Mouse (Mus musculus) left cerebral cortex, postnatal 14 days (tissue): ENCODE data around the gene Nfic. TPM values are rescaled to one million over a fixed set of nuclear protein-coding genes. Genes with fewer than 3 reads are reported as not detected.

Experiments used
- DNase-seq, 2 experiments: peaks; one replicate each; pipeline ENCODE4 v3.0.0; 2021 to 2022; ENCODE audit warnings: low spot score in 2 of 2, mixed read lengths in 1 of 2
- intact Hi-C: fragments of 180-260 bp; cut with DNase I; formaldehyde crosslinking; loops from one replicate; pipeline ENCODE4 v1.15.1; 2025
- total RNA-seq, 2 experiments: library from RNA; stranded (reverse); gene quantifications; 2 replicates each; pipeline ENCODE4 v1.2.3; 2021

The Nfic gene
- total RNA-seq, 2 experiments from 2014 or later: 67.0 to 69.8 TPM

GRCm38 (mm10) chr10:81423476-81424245 is 31.8 kb downstream of the Nfic start:
- intact Hi-C loops: no loop called here
- DNase-seq: peak in 1 of 2 experiments; percentile 2

GRCm38 (mm10) chr10:81422661-81423217 is 32.7 kb downstream of the Nfic start:
- no peak for DNase-seq
- intact Hi-C loops: no loop called here

GRCm38 (mm10) chr10:81422191-81422590 is 33.2 kb downstream of the Nfic start:
- DNase-seq: no peak

GRCm38 (mm10) chr10:81421797-81422100 is 33.7 kb downstream of the Nfic start:
- DNase-seq: no peak
- intact Hi-C loops: no loop called here

More at GRCm38 (mm10) chr10:81422191-81422590, 33.2 kb downstream of the Nfic start:
- intact Hi-C loops: no loop called here

GRCm38 (mm10) chr10:81421041-81421796 is 34.2 kb downstream of the Nfic start:
- DNase-seq: no peak
- intact Hi-C loops: no loop called here

- DNase-seq: no peak
- intact Hi-C loops: no loop called here
Observed at GRCm38 (mm10) chr10:81420191-81420767, 35.2 kb downstream of the Nfic start.

- no peak for DNase-seq
- intact Hi-C loops: no loop called here
Observed at GRCm38 (mm10) chr10:81419111-81419928, 36.1 kb downstream of the Nfic start.

- intact Hi-C loops: no loop called here
- no peak for DNase-seq
Observed at GRCm38 (mm10) chr10:81418216-81419070, 37.0 kb downstream of the Nfic start.

GRCm38 (mm10) chr10:81417227-81418215 is 37.9 kb downstream of the Nfic start:
- DNase-seq: no peak
- intact Hi-C loops: no loop called here

GRCm38 (mm10) chr10:81416581-81417226 is 38.7 kb downstream of the Nfic start:
- peak; percentile 86 to 93 for DNase-seq
- intact Hi-C loops: no loop called here

GRCm38 (mm10) chr10:81415549-81416310 is 39.7 kb downstream of the Nfic start:
- DNase-seq: no peak
- intact Hi-C loops: no loop called here

- DNase-seq: no peak
- intact Hi-C loops: no loop called here
Observed at GRCm38 (mm10) chr10:81415146-81415545, 40.3 kb downstream of the Nfic start.

GRCm38 (mm10) chr10:81414682-81415081 is 40.8 kb downstream of the Nfic start:
- intact Hi-C loops: no loop called here
- DNase-seq: no peak

GRCm38 (mm10) chr10:81413310-81414261 is 41.8 kb downstream of the Nfic start:
- DNase-seq: peak; percentile 81 to 91
- intact Hi-C loops: loop anchor here (2.0 kb wide), 1 partner anchor 13 kb away; no protein-coding TSS in a partner anchor
